32 mouse cellular contexts compared by ENCODE assay signal in the genomic region with DNA sequence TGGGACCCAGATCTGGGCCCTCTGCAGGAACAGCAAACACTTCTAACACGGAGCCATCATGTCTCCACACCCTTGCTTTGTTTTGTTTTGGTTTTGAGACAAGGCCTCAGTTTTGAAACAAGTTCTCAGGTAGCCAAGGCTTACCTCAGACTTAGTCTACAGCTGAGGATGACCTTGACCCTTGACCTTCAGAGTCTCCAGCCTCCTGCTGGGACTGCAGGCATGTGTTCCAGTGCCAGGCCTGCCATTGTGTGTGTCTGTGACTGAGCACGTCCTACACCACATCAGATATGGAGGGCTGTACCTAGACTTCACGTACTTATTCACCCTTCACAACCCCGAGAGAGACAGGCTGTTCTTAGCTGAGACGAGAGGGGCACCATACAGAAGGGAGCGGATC. TPM values are rescaled to one million over a fixed set of nuclear protein-coding genes. Genes with fewer than 3 reads are reported as not detected.
DNase-seq lines count a peak whose midpoint lies in the region; ATAC-seq and TF ChIP-seq lines count a peak whose summit lies in the region.
"Had no signal": no experiment of that assay in that cellular context is flagged by ENCODE, and none has a peak within 500 bp of the region (broad histone marks: within the 10 kb centered on the region; RNA-seq: fewer than 3 reads in every experiment).

No protein-coding gene starts in this region.

- peak overlapping the region; percentile 45; the same call in 1 of the 2 replicates for H3K27ac ChIP-seq in hindbrain, embryonic 10.5 days
- H3K27ac ChIP-seq in hindbrain, embryonic 14.5 days = no peak overlapping the region
- peak overlapping the region; percentile 64 for H3K27ac ChIP-seq in liver, embryonic 15.5 days (replicated peaks)
- H3K27ac ChIP-seq in liver, embryonic 11.5 days (ENCODE audit: low read depth, low read length) = no peak overlapping the region
- H3K27ac ChIP-seq in cortical plate, adult 2 months (ENCODE audit: insufficient read depth, low read length) = peak overlapping the region; percentile 28; the same call in 1 of the 2 replicates
- no peak overlapping the region for H3K27ac ChIP-seq in intestine, postnatal 0 days (ENCODE audit: low read depth, low read length)
- H3K27ac ChIP-seq: heart, adult 2 months; heart, embryonic 15.5 days; intestine, embryonic 15.5 days; limb, embryonic 10.5 days; stomach, embryonic 15.5 days had no signal

- no peak overlapping the region for H3K4me2 ChIP-seq in hindbrain, embryonic 14.5 days (replicated peaks)
- no peak overlapping the region for H3K4me2 ChIP-seq in liver, embryonic 15.5 days
- H3K4me2 ChIP-seq in liver, embryonic 11.5 days = no peak overlapping the region
- H3K4me2 ChIP-seq in intestine, postnatal 0 days (replicated peaks; ENCODE audit: low read depth) = no peak overlapping the region
- H3K4me2 ChIP-seq: heart, embryonic 15.5 days; intestine, embryonic 15.5 days; kidney, embryonic 15.5 days; stomach, embryonic 15.5 days had no signal

- H3K4me3 ChIP-seq in hindbrain, embryonic 10.5 days = no peak overlapping the region
- H3K4me3 ChIP-seq in hindbrain, embryonic 14.5 days (replicated peaks; ENCODE audit: low read length) = no peak overlapping the region
- H3K4me3 ChIP-seq in liver, embryonic 15.5 days (replicated peaks) = no peak overlapping the region
- no peak overlapping the region for H3K4me3 ChIP-seq in liver, embryonic 11.5 days (ENCODE audit: low read depth, low read length)
- H3K4me3 ChIP-seq in cortical plate, adult 2 months (ENCODE audit: insufficient read depth, low read length) = no peak overlapping the region
- no peak overlapping the region for H3K4me3 ChIP-seq in intestine, postnatal 0 days (ENCODE audit: low read depth, low read length)
- H3K4me3 ChIP-seq: heart, adult 2 months; heart, embryonic 15.5 days; intestine, embryonic 15.5 days; kidney, embryonic 15.5 days; limb, embryonic 10.5 days; myocyte; stomach, embryonic 15.5 days had no signal

- WGBS in hindbrain, embryonic 10.5 days = 84% methylated on average over 6 of the region's 6 CpGs
- WGBS in hindbrain, embryonic 14.5 days = 87% methylated on average over 6 of the region's 6 CpGs
- WGBS in liver, embryonic 15.5 days (ENCODE audit: insufficient replicate concordance) = 71% methylated on average over 6 of the region's 6 CpGs
- 80% methylated on average over 6 of the region's 6 CpGs for WGBS in liver, embryonic 11.5 days
- 85% methylated on average over 6 of the region's 6 CpGs for WGBS in intestine, postnatal 0 days

- ATAC-seq in hindbrain, embryonic 14.5 days (ENCODE audit: low FRiP score) = no peak
- ATAC-seq in liver, embryonic 15.5 days (ENCODE audit: insufficient read depth) = no peak
- ATAC-seq in liver, embryonic 11.5 days (replicated peaks; ENCODE audit: low FRiP score) = no peak
- ATAC-seq in intestine, postnatal 0 days = no peak
- ATAC-seq: CD4-positive, CD25-positive, alpha-beta regulatory T cell, adult 4 months; hindbrain, embryonic 16.5 days; intestine, embryonic 15.5 days; midbrain, embryonic 16.5 days had no signal

- TF ChIP-seq CTCF in cortical plate, adult 2 months (IDR thresholded peaks at IDR 0.05; ENCODE audit: extremely low read depth, insufficient read depth, low read length) = no peak
- no peak for TF ChIP-seq CTCF in intestine, postnatal 0 days (IDR thresholded peaks at IDR 0.05; ENCODE audit: low read depth)

- H3K9ac ChIP-seq in hindbrain, embryonic 14.5 days = no peak overlapping the region
- no peak overlapping the region for H3K9ac ChIP-seq in liver, embryonic 15.5 days
- H3K9ac ChIP-seq in liver, embryonic 11.5 days (ENCODE audit: low read depth, low read length) = no peak overlapping the region
- H3K9ac ChIP-seq in intestine, postnatal 0 days (ENCODE audit: low read depth, low read length) = no peak overlapping the region
- H3K9ac ChIP-seq: heart, embryonic 15.5 days; intestine, embryonic 15.5 days; kidney, embryonic 15.5 days; stomach, embryonic 15.5 days had no signal

- no peak for TF ChIP-seq POLR2A in cortical plate, adult 2 months (IDR thresholded peaks at IDR 0.05; ENCODE audit: extremely low read depth, insufficient read depth, low read length)

- no peaks in the 10 kb centered on the region for H3K9me3 ChIP-seq in hindbrain, embryonic 10.5 days
- H3K9me3 ChIP-seq in hindbrain, embryonic 14.5 days (ENCODE audit: control insufficient read depth, low read length) = no peaks in the 10 kb centered on the region
- no peaks in the 10 kb centered on the region for H3K9me3 ChIP-seq in liver, embryonic 15.5 days (replicated peaks)
- H3K9me3 ChIP-seq in liver, embryonic 11.5 days (ENCODE audit: control insufficient read depth, low read length) = no peaks in the 10 kb centered on the region
- no peaks in the 10 kb centered on the region for H3K9me3 ChIP-seq in intestine, postnatal 0 days (ENCODE audit: control insufficient read depth)
- H3K9me3 ChIP-seq: heart, embryonic 15.5 days; intestine, embryonic 15.5 days; kidney, embryonic 15.5 days; limb, embryonic 10.5 days; stomach, embryonic 15.5 days had no signal

- no peaks in the 10 kb centered on the region for H3K36me3 ChIP-seq in hindbrain, embryonic 10.5 days
- H3K36me3 ChIP-seq in hindbrain, embryonic 14.5 days (replicated peaks; ENCODE audit: control insufficient read depth, insufficient read depth) = no peaks in the 10 kb centered on the region
- no peaks in the 10 kb centered on the region for H3K36me3 ChIP-seq in liver, embryonic 15.5 days (replicated peaks)
- no peaks in the 10 kb centered on the region for H3K36me3 ChIP-seq in liver, embryonic 11.5 days (ENCODE audit: control insufficient read depth, insufficient read depth, low read length)
- H3K36me3 ChIP-seq in intestine, postnatal 0 days (ENCODE audit: control insufficient read depth, insufficient read depth) = no peaks in the 10 kb centered on the region
- H3K36me3 ChIP-seq: heart, embryonic 15.5 days; intestine, embryonic 15.5 days; kidney, embryonic 15.5 days; limb, embryonic 10.5 days; stomach, embryonic 15.5 days had no signal

- DNase-seq in hindbrain, embryonic 10.5 days (ENCODE audit: low spot score) = no peak
- DNase-seq in hindbrain, embryonic 14.5 days (ENCODE audit: low spot score) = no peak
- DNase-seq in liver, embryonic 11.5 days (ENCODE audit: low spot score) = no peak
- no peak for DNase-seq in left cerebral cortex, adult 9 months (ENCODE audit: low spot score in 2 of 2)
- DNase-seq: adrenal gland, postnatal 25 days; cerebellum, adult 9-11 months; gastrocnemius, postnatal 36 days; heart, adult 2 months; heart, postnatal 36 days; kidney, postnatal 36 days; lung, postnatal 4 days; right cerebral cortex, adult 18-20 months; thymus, adult 18-20 months; thymus, postnatal 4 days had no signal

- H3K27me3 ChIP-seq in hindbrain, embryonic 10.5 days (ENCODE audit: insufficient read depth, poor library complexity, severe bottlenecking) = no peaks in the 10 kb centered on the region
- no peaks in the 10 kb centered on the region for H3K27me3 ChIP-seq in hindbrain, embryonic 14.5 days (ENCODE audit: control insufficient read depth, insufficient read depth, low read length)
- H3K27me3 ChIP-seq in liver, embryonic 15.5 days = peaks cover 43% of the 10 kb centered on the region
- no peaks in the 10 kb centered on the region; the same call in 1 of the 2 replicates for H3K27me3 ChIP-seq in liver, embryonic 11.5 days (replicated peaks; ENCODE audit: control insufficient read depth, insufficient read depth, low read length)
- H3K27me3 ChIP-seq in intestine, postnatal 0 days (replicated peaks; ENCODE audit: control insufficient read depth, insufficient read depth, low read length) = no peaks in the 10 kb centered on the region
- H3K27me3 ChIP-seq: heart, embryonic 15.5 days; intestine, embryonic 15.5 days; kidney, embryonic 15.5 days; stomach, embryonic 15.5 days had no signal

- peaks cover 36% of the 10 kb centered on the region for H3K4me1 ChIP-seq in hindbrain, embryonic 10.5 days (replicated peaks)
- H3K4me1 ChIP-seq in hindbrain, embryonic 14.5 days (replicated peaks; ENCODE audit: control insufficient read depth, insufficient read depth, low read length) = no peaks in the 10 kb centered on the region; the same call in 1 of the 2 replicates
- peaks cover 58% of the 10 kb centered on the region for H3K4me1 ChIP-seq in liver, embryonic 15.5 days (replicated peaks)
- H3K4me1 ChIP-seq in liver, embryonic 11.5 days (replicated peaks; ENCODE audit: control insufficient read depth, insufficient read depth, low read length) = 0 out of 2 replicates have a peak, but pooled peaks cover 3% of the 10 kb centered on the region
- no peaks in the 10 kb centered on the region; the same call in 1 of the 2 replicates for H3K4me1 ChIP-seq in cortical plate, adult 2 months (ENCODE audit: control insufficient read depth, insufficient read depth, low read length)
- H3K4me1 ChIP-seq in intestine, postnatal 0 days (replicated peaks; ENCODE audit: control insufficient read depth, insufficient read depth, low read length) = no peaks in the 10 kb centered on the region

RNA-seq across cellular contexts. Expression of a gene that starts 46.2 kb away (rescaled TPM):
- polyA plus RNA-seq in hindbrain, embryonic 10.5 days (2016; fragmentation: Nextera tagmentation; extraction: Ambion mirVana) = not detected in 2 replicates
- not detected in 2 replicates for polyA plus RNA-seq in hindbrain, embryonic 14.5 days (2014; fragmentation: Nextera tagmentation; extraction: Ambion mirVana)
- polyA plus RNA-seq in liver, embryonic 15.5 days (2015; fragmentation: Nextera tagmentation; extraction: Ambion mirVana) = not detected in 2 replicates
- polyA plus RNA-seq in liver, embryonic 11.5 days (2014; fragmentation: Nextera tagmentation; extraction: Ambion mirVana) = not detected in 2 replicates
- 0.10 and 0.17 TPM in 2 replicates for polyA plus RNA-seq in cortical plate, adult 2 months (2012; rRNA removed)
- 0.08 and 0.13 TPM in 2 replicates for polyA plus RNA-seq in intestine, postnatal 0 days (2015; fragmentation: Nextera tagmentation; extraction: Ambion mirVana)
- polyA plus RNA-seq: brain, embryonic 14.5 days; CD4-positive, CD25-positive, alpha-beta regulatory T cell, adult 4 months; embryonic facial prominence, embryonic 11.5 days; forebrain, embryonic 11.5 days; heart, adult 2 months; heart, embryonic 15.5 days; intestine, embryonic 15.5 days; kidney, embryonic 15.5 days; limb, embryonic 10.5 days; liver, adult 2 months; lung, embryonic 16.5 days; midbrain, embryonic 16.5 days; myocyte; neural tube, embryonic 14.5 days; stomach, embryonic 15.5 days had no signal

Comparison
In these comparisons a context has a peak if more than half of its experiments do, and no peak if none do; other contexts are left out.
1. H3K27ac ChIP-seq: peak in hindbrain, embryonic 10.5 days (single experiment), liver, embryonic 15.5 days (single experiment) and cortical plate, adult 2 months (single experiment); none in hindbrain, embryonic 14.5 days (single experiment), liver, embryonic 11.5 days (single experiment) and intestine, postnatal 0 days (single experiment).